Mouse (Mus musculus): Measurements from ENCODE around the gene Skil. TPM values are rescaled to one million over a fixed set of nuclear protein-coding genes. Genes with fewer than 3 reads are reported as not detected.

Skil gene
- total and polyA plus RNA-seq, 3 experiments, result 11.1 to 18.9 (median 11.2) TPM

- dilution Hi-C loops (cut with MboI; ENCODE audit: extremely low pct_ligation_motif_present, extremely low pct_unique_long_range_greater_than_20kb, low sequenced_read_pairs), result no loop called here
Measured at GRCm38 (mm10) chr3:31047263-31047662, 47.6 kb upstream of the Skil start.

DNA sequence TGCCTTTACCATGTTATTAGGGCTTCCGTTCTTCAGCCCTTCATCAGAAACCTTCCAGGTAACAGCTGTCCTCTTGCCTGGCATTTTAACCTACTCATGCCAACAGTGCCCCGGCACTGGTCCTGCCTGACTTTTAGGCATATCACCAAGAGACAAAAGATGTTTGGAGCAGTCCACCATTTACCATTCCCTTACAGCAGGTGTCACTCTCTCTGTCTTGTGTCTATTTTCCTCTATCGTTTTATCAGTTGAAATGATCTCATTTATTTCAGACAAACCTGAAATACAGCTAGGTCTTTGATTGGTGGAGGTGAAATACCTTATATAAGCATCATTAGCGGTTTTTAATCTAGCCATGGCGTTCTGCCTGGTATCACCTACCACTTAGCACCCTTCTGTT lies 45.8 kb upstream of the Skil start:
- H3K27me3 ChIP-seq (replicated peaks), result no peaks in the 10 kb centered on the region
- no peaks in the 10 kb centered on the region for H3K9me3 ChIP-seq (replicated peaks; ENCODE audit: low read length)
- H3K36me3 ChIP-seq (replicated peaks in 1 of 2; ENCODE audit: control insufficient read depth in 1 of 2, insufficient read depth in 1 of 2, low read length in 1 of 2), result peaks cover 24 to 55% of the 10 kb centered on the region in 2 experiments
- in situ Hi-C loops (cut with MboI; ENCODE audit: low pct_ligation_motif_present, low pct_unique_long_range_greater_than_20kb, low sequenced_read_pairs) (no loop called here), dilution Hi-C loops (cut with MboI; ENCODE audit: extremely low pct_ligation_motif_present, extremely low pct_unique_long_range_greater_than_20kb, low sequenced_read_pairs) (no loop called here)
- H3K27ac ChIP-seq (ENCODE audit: insufficient read depth, low read depth), result no peak overlapping the region
- H3K9ac ChIP-seq (ENCODE audit: insufficient read depth, low read depth), result no peak overlapping the region
- H3K4me3 ChIP-seq (replicated peaks in 1 of 3; ENCODE audit: low read depth in 2 of 3, low read length in 2 of 3, poor library complexity in 1 of 3), result no peak overlapping the region
- peak in 1 of 2 experiments; percentile 2; a peak in 1 of 4 replicates for TF ChIP-seq CTCF (conservative IDR thresholded peaks at IDR 0.05 in 1 of 2, IDR thresholded peaks at IDR 0.05 in 1 of 2; ENCODE audit: low read depth in 2 of 2, low read length in 2 of 2)
- no peak for TF ChIP-seq CHD1 (IDR thresholded peaks at IDR 0.05; ENCODE audit: low read depth, low read length)
- H3K4me2 ChIP-seq (ENCODE audit: insufficient read depth, low read depth, poor library complexity, severe bottlenecking), result no peak overlapping the region
- peaks cover 0 to 9% of the 10 kb centered on the region in 2 experiments; a peak in 1 of 4 replicates for H3K4me1 ChIP-seq (ENCODE audit: control insufficient read depth in 1 of 2, insufficient read depth in 2 of 2)
- H3K79me2 ChIP-seq (replicated peaks; ENCODE audit: control insufficient read depth, extremely low read depth, insufficient read depth, poor library complexity, severe bottlenecking), result no peaks in the 10 kb centered on the region
- DNase-seq (ENCODE audit: extremely low read depth), result no peak

More at GRCm38 (mm10) chr3:31047263-31047662, 47.6 kb upstream of the Skil start:
- no peaks in the 10 kb centered on the region for H3K79me2 ChIP-seq (replicated peaks; ENCODE audit: control insufficient read depth, extremely low read depth, insufficient read depth, poor library complexity, severe bottlenecking)
- H3K9me3 ChIP-seq (replicated peaks; ENCODE audit: low read length), result no peaks in the 10 kb centered on the region
- peak; percentile 15 for DNase-seq (ENCODE audit: extremely low read depth)
- no peak overlapping the region for H3K9ac ChIP-seq (ENCODE audit: insufficient read depth, low read depth)
- in situ Hi-C loops (cut with MboI; ENCODE audit: low pct_ligation_motif_present, low pct_unique_long_range_greater_than_20kb, low sequenced_read_pairs), result no loop called here
- H3K4me3 ChIP-seq (replicated peaks in 1 of 3; ENCODE audit: low read depth in 2 of 3, low read length in 2 of 3, poor library complexity in 1 of 3), result no peak overlapping the region
- peaks cover 0 to 9% of the 10 kb centered on the region in 2 experiments; a peak in 1 of 4 replicates for H3K4me1 ChIP-seq (ENCODE audit: control insufficient read depth in 1 of 2, insufficient read depth in 2 of 2)
- H3K27me3 ChIP-seq (replicated peaks), result no peaks in the 10 kb centered on the region
- peak; percentile 42 for TF ChIP-seq RAD21 (IDR thresholded peaks at IDR 0.05; ENCODE audit: low read depth, low read length)
- no peak for TF ChIP-seq PAX5 (IDR thresholded peaks at IDR 0.05; ENCODE audit: low read length)
- TF ChIP-seq EP300 (IDR thresholded peaks at IDR 0.05; ENCODE audit: low read length), result no peak
- TF ChIP-seq USF2 (conservative IDR thresholded peaks at IDR 0.05; ENCODE audit: low read depth, low read length), result no peak
- no peak for TF ChIP-seq POLR2A (IDR thresholded peaks at IDR 0.05; ENCODE audit: low read depth, low read length)
- no peak for TF ChIP-seq POLR2AphosphoS2 (IDR thresholded peaks at IDR 0.05; ENCODE audit: low read depth, low read length)
- TF ChIP-seq SMC3 (IDR thresholded peaks at IDR 0.05; ENCODE audit: low read depth, low read length), result peak; percentile 66
- no peak for TF ChIP-seq UBTF (IDR thresholded peaks at IDR 0.05; ENCODE audit: low read depth, low read length)
- no peak for TF ChIP-seq GABPA (IDR thresholded peaks at IDR 0.05; ENCODE audit: insufficient replicate concordance, low read depth, low read length)
- peak; percentile 17 to 65; a peak in 2 of 4 replicates for TF ChIP-seq CTCF (conservative IDR thresholded peaks at IDR 0.05 in 1 of 2, IDR thresholded peaks at IDR 0.05 in 1 of 2; ENCODE audit: low read depth in 2 of 2, low read length in 2 of 2)
- no peak overlapping the region for H3K4me2 ChIP-seq (ENCODE audit: insufficient read depth, low read depth, poor library complexity, severe bottlenecking)
- H3K36me3 ChIP-seq (replicated peaks in 1 of 2; ENCODE audit: control insufficient read depth in 1 of 2, insufficient read depth in 1 of 2, low read length in 1 of 2), result peaks cover 32 to 57% of the 10 kb centered on the region in 2 experiments
- H3K27ac ChIP-seq (ENCODE audit: insufficient read depth, low read depth), result no peak overlapping the region

GRCm38 (mm10) chr3:31050375-31050774 lies 44.5 kb upstream of the Skil start:
- H3K27ac ChIP-seq (ENCODE audit: insufficient read depth, low read depth), result no peak overlapping the region
- TF ChIP-seq TCF12 (IDR thresholded peaks at IDR 0.05; ENCODE audit: low read depth, low read length) (no peak), NELFE (IDR thresholded peaks at IDR 0.05; ENCODE audit: low read depth, low read length) (no peak), MEF2A (IDR thresholded peaks at IDR 0.05; ENCODE audit: borderline replicate concordance, low read depth, low read length) (no peak), SMC3 (IDR thresholded peaks at IDR 0.05; ENCODE audit: low read depth, low read length) (no peak), HCFC1 (IDR thresholded peaks at IDR 0.05; ENCODE audit: low read depth, low read length) (no peak), ZC3H11A (IDR thresholded peaks at IDR 0.05; ENCODE audit: low read depth, low read length) (no peak), PAX5 (IDR thresholded peaks at IDR 0.05; ENCODE audit: low read length) (no peak), JUND (conservative IDR thresholded peaks at IDR 0.05; ENCODE audit: low read depth, low read length) (no peak)
- no peaks in the 10 kb centered on the region for H3K27me3 ChIP-seq (replicated peaks)
- no peak overlapping the region for H3K9ac ChIP-seq (ENCODE audit: insufficient read depth, low read depth)
- H3K79me2 ChIP-seq (replicated peaks; ENCODE audit: control insufficient read depth, extremely low read depth, insufficient read depth, poor library complexity, severe bottlenecking), result no peaks in the 10 kb centered on the region
- peaks cover 0 to 6% of the 10 kb centered on the region in 2 experiments; a peak in 1 of 4 replicates for H3K4me1 ChIP-seq (ENCODE audit: control insufficient read depth in 1 of 2, insufficient read depth in 2 of 2)
- peaks cover 21 to 48% of the 10 kb centered on the region in 2 experiments for H3K36me3 ChIP-seq (replicated peaks in 1 of 2; ENCODE audit: control insufficient read depth in 1 of 2, insufficient read depth in 1 of 2, low read length in 1 of 2)
- in situ Hi-C loops (cut with MboI; ENCODE audit: low pct_ligation_motif_present, low pct_unique_long_range_greater_than_20kb, low sequenced_read_pairs), result loop anchor here (25.0 kb wide), 1 partner anchor 187 kb away; no protein-coding TSS in a partner anchor
- no peaks in the 10 kb centered on the region for H3K9me3 ChIP-seq (replicated peaks; ENCODE audit: low read length)
- no peak overlapping the region for H3K4me3 ChIP-seq (replicated peaks in 1 of 3; ENCODE audit: low read depth in 2 of 3, low read length in 2 of 3, poor library complexity in 1 of 3)
- no peak overlapping the region for H3K4me2 ChIP-seq (ENCODE audit: insufficient read depth, low read depth, poor library complexity, severe bottlenecking)
- dilution Hi-C loops (cut with MboI; ENCODE audit: extremely low pct_ligation_motif_present, extremely low pct_unique_long_range_greater_than_20kb, low sequenced_read_pairs), result no loop called here
- DNase-seq (ENCODE audit: extremely low read depth), result no peak
